Mouse (Mus musculus) gastrocnemius, adult 2 months (tissue): ENCODE data around the gene Ltbp1. TPM values are rescaled to one million over a fixed set of nuclear protein-coding genes. Genes with fewer than 3 reads are reported as not detected.
A peak's percentile ranks its signal among the peaks of the same experiment; 100 is the strongest.

Experiments
- DNase-seq: peaks from one replicate; pipeline ENCODE4 v3.0.0; 2022
- H3K27ac ChIP-seq: fragments of 200-600 bp; 2 replicates; pipeline ENCODE4 v1.8.1; 2022; ENCODE audit warnings: mild to moderate bottlenecking
- H3K4me3 ChIP-seq: fragments of 200-600 bp; 2 replicates; pipeline ENCODE4 v1.8.1; 2022; ENCODE audit warnings: mild to moderate bottlenecking, moderate library complexity
- CTCF ChIP-seq: fragments of 200-600 bp; IDR thresholded peaks from 2 replicates; pipeline ENCODE4 v1.8.1; 2022; ENCODE audit warnings: antibody characterized with exemption, mild to moderate bottlenecking, moderate library complexity
- intact Hi-C: fragments of 180-260 bp; cut with DNase I; formaldehyde crosslinking; loops from one replicate; pipeline ENCODE4 v1.15.1; 2025
- total RNA-seq, 2 experiments: library from RNA; stranded (reverse); gene quantifications; 2 replicates each; pipeline ENCODE4 v1.2.3; 2021

Gene Ltbp1
- total RNA-seq, 2 experiments from 2014 or later: 8.9 to 11.0 TPM

DNA sequence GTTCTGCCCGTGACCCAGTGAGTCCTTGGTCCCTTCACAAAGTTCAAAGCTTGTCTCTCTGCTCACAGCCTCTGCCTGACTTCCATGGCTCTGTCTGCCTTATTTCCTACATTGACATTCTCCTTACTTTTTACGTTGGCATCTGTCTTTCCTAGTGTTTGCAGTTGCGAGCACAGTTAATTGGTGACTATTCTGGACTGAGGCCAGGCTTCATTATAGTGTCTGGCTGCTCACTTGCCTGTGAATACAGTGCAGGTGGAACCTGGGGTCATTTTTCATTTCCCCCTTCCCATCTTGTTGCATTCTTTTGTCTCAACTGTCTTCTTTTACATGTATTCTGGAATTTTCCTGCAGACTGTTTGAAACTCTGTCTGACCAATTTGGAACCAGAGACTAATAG lies 287.6 kb downstream of the Ltbp1 start:
- no peak for TF ChIP-seq CTCF
- no peak for DNase-seq
- Histone ChIP-seq H3K27ac (no peak overlapping the region), H3K4me3 (no peak overlapping the region)
- intact Hi-C loops: no loop called here

GRCm38 (mm10) chr17:75293725-75294124 lies 288.4 kb downstream of the Ltbp1 start:
- H3K27ac ChIP-seq: no peak overlapping the region
- no peak overlapping the region for H3K4me3 ChIP-seq
- peak; percentile 70 for DNase-seq
- TF ChIP-seq CTCF: no peak
- intact Hi-C loops: no loop called here

GRCm38 (mm10) chr17:75300908-75301307 lies 295.5 kb downstream of the Ltbp1 start:
- intact Hi-C loops: no loop called here
- no peak for DNase-seq
- no peak for TF ChIP-seq CTCF
- Histone ChIP-seq H3K27ac (no peak overlapping the region), H3K4me3 (no peak overlapping the region)

GRCm38 (mm10) chr17:75304807-75305420 lies 299.5 kb downstream of the Ltbp1 start:
- H3K27ac ChIP-seq: no peak overlapping the region
- H3K4me3 ChIP-seq: no peak overlapping the region
- no peak for DNase-seq
- TF ChIP-seq CTCF: no peak
- intact Hi-C loops: no loop called here

DNA sequence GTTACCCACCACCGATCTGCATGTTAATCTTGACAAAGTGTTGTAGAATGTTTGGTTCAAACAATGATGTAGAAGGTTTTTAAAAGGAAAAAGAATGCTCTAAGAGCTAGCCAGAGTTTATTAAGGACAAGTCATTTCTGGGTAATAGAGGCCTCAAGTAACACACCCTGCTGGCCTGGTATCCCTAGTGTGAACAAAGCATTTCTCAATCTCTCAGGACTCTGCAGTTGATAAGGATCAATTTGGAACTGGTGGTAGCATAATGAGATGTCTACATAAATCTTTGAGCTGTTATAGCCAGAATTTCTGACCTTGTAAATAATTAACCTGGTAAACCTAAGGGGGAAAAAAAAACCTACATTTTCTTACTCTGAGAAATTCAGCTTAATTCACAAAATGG lies 300.3 kb downstream of the Ltbp1 start:
- no peak for TF ChIP-seq CTCF
- H3K4me3 ChIP-seq: no peak overlapping the region
- no peak for DNase-seq
- intact Hi-C loops: no loop called here
- H3K27ac ChIP-seq: no peak overlapping the region

DNA sequence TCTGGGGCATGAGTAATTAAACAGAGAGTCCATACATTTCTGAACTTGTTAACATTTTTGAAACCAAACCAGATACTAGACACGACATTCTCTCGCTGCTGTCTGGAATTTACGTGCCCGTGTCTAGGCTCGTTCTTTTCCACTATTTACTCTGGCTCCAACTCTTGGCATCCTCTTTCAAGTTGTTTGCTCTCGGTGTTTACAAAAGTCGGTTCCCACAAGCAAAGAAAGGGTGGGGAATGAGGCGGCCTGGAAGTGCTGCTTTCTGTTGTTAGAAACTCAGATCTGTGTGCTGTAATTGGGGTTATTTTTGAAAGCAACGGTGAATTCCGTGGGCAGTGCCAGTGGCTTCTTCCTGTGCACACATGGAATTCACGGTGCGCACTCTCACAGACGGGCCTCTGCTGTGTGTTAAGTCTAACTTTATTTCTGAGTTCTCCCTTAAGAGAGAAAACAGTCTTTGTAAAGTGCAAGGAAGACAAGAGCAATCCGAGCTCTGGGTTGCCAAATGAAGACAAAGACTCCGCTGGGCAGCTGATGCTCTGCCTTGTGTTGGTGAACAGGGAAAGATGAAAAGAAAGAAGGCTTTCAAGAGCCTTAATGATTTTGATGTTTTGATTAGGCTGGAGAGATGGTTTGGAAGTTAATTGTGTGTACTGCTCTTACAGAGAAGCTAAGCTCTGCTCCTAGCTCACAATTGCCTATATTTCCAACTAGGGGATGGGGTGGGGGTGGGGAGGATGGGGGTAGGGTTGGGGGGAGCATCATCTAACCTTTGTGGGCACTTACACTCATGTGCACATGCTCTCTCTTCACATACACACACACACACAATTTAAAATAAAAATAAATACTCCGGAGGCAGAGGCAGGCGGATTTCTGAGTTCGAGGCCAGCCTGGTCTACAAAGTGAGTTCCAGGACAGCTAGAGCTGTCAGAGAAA lies 302.0 kb downstream of the Ltbp1 start:
- TF ChIP-seq CTCF: no peak
- no peak for DNase-seq
- H3K27ac ChIP-seq: peak overlapping the region; percentile 38; the same call in 1 of the 2 replicates
- H3K4me3 ChIP-seq: no peak overlapping the region
- intact Hi-C loops: no loop called here

- intact Hi-C loops: no loop called here
Observed at GRCm38 (mm10) chr17:75317106-75317505, 311.7 kb downstream of the Ltbp1 start.

GRCm38 (mm10) chr17:75323229-75323628 lies 317.9 kb downstream of the Ltbp1 start:
- H3K4me3 ChIP-seq: no peak overlapping the region
- H3K27ac ChIP-seq: no peak overlapping the region
- no peak for DNase-seq
- no peak for TF ChIP-seq CTCF
- intact Hi-C loops: no loop called here

More at GRCm38 (mm10) chr17:75317106-75317505, 311.7 kb downstream of the Ltbp1 start:
- DNase-seq: no peak
- Histone ChIP-seq H3K4me3 (no peak overlapping the region), H3K27ac (no peak overlapping the region)
- no peak for TF ChIP-seq CTCF

DNA sequence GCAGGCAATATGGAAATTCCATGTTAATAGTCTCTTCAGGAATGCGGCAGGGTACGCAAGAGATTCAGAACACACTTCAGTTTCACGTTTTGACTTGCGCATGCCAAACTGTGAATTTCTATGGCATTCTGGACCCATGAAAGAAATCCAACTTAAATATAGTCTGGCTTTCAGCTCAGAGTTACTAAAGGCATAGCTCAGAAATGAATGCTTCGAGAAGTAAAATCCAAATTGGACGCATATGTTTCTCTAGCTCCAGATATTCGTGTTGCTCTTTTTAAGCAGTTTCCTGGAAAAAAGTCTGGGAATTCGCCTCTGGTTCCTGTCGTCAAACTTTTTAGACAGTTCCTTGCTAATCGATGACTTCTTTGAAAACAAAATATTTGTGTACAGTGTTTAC lies 318.4 kb downstream of the Ltbp1 start:
- intact Hi-C loops: no loop called here
- no peak for TF ChIP-seq CTCF
- no peak overlapping the region for H3K4me3 ChIP-seq
- H3K27ac ChIP-seq: no peak overlapping the region
- no peak for DNase-seq

GRCm38 (mm10) chr17:75328102-75328639 lies 322.8 kb downstream of the Ltbp1 start:
- H3K4me3 ChIP-seq: no peak overlapping the region
- H3K27ac ChIP-seq: peak overlapping the region; percentile 43
- TF ChIP-seq CTCF: no peak
- intact Hi-C loops: no loop called here
- no peak for DNase-seq

DNA sequence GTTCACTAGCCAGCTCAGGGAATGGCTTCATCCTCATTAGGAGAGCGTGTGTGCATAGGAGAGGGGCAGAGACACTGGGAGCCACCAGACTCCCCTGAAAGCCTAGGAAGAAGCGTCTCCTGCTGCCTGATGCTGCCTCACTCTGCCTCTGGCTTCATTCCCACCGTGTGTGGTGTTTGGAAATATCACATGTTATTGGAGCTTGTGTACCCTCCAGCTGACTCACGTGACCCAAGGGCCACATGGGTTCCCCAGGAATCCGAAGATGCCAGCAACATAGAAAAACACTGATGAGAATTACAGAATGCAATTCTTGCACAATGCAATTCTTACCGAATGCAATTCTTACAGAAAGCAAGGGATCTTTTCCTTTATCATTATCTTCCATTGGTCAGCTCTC lies 325.0 kb downstream of the Ltbp1 start:
- peak; percentile 31 for DNase-seq
- no peak overlapping the region for H3K4me3 ChIP-seq
- no peak for TF ChIP-seq CTCF
- no peak overlapping the region for H3K27ac ChIP-seq
- intact Hi-C loops: no loop called here

- intact Hi-C loops: no loop called here
- no peak overlapping the region for H3K4me3 ChIP-seq
- no peak for TF ChIP-seq CTCF
Observed at GRCm38 (mm10) chr17:75331421-75331951, 326.1 kb downstream of the Ltbp1 start.

GRCm38 (mm10) chr17:75332289-75332688 lies 326.9 kb downstream of the Ltbp1 start:
- no peak for DNase-seq
- no peak overlapping the region for H3K27ac ChIP-seq
- intact Hi-C loops: no loop called here
- TF ChIP-seq CTCF: no peak
- H3K4me3 ChIP-seq: no peak overlapping the region

More at GRCm38 (mm10) chr17:75331421-75331951, 326.1 kb downstream of the Ltbp1 start:
- no peak overlapping the region for H3K27ac ChIP-seq
- DNase-seq: no peak
